Mouse (Mus musculus) frontal cortex, adult (tissue): ENCODE data around the gene Pdia5.

Experiments
- ATAC-seq: cut with Nextera tagmentation; 2 replicates; pipeline ENCODE4 v1.9.2; 2017; ENCODE audit warnings: mild to moderate bottlenecking, moderate library complexity, mixed read lengths; ENCODE audit not compliant: low TSS enrichment

Gene Pdia5

GRCm38 (mm10) chr16:35490231-35491070, at the start of gene Pdia5:
TSS of gene Pdia5 (minus strand) at chr16:35490873.
- peak; percentile 98 for ATAC-seq

GRCm38 (mm10) chr16:35539041-35539440, 48.4 kb upstream of the Pdia5 start:
- ATAC-seq, result no peak

GRCm38 (mm10) chr16:35537651-35538050, 47.0 kb upstream of the Pdia5 start:
- peak; percentile 48 for ATAC-seq

- ATAC-seq, result peak; percentile 60
Observed at GRCm38 (mm10) chr16:35534630-35535029, 44.0 kb upstream of the Pdia5 start.

- no peak for ATAC-seq
Observed at GRCm38 (mm10) chr16:35524200-35524599, 33.5 kb upstream of the Pdia5 start.

GRCm38 (mm10) chr16:35519245-35519644, 28.6 kb upstream of the Pdia5 start:
- ATAC-seq, result no peak

- no peak for ATAC-seq
Observed at GRCm38 (mm10) chr16:35517976-35518951, 27.6 kb upstream of the Pdia5 start.

- no peak for ATAC-seq
Observed at GRCm38 (mm10) chr16:35515977-35516612, 25.4 kb upstream of the Pdia5 start.

GRCm38 (mm10) chr16:35509331-35510070, 18.8 kb upstream of the Pdia5 start:
- no peak for ATAC-seq

- no peak for ATAC-seq
Observed at GRCm38 (mm10) chr16:35508581-35508980, 17.9 kb upstream of the Pdia5 start.

- ATAC-seq, result no peak
Observed at GRCm38 (mm10) chr16:35505786-35506185, 15.1 kb upstream of the Pdia5 start.

GRCm38 (mm10) chr16:35504266-35504665, 13.6 kb upstream of the Pdia5 start:
- ATAC-seq, result no peak

GRCm38 (mm10) chr16:35502456-35502855, 11.8 kb upstream of the Pdia5 start:
- no peak for ATAC-seq

GRCm38 (mm10) chr16:35501106-35501760, 10.6 kb upstream of the Pdia5 start:
- ATAC-seq, result no peak

GRCm38 (mm10) chr16:35500342-35500741, 9.7 kb upstream of the Pdia5 start:
- ATAC-seq, result no peak

GRCm38 (mm10) chr16:35489793-35490192, 880 bp downstream of the Pdia5 start:
- no peak for ATAC-seq

- ATAC-seq, result no peak
Observed at GRCm38 (mm10) chr16:35489066-35489718, 1.5 kb downstream of the Pdia5 start.

- no peak for ATAC-seq
Observed at GRCm38 (mm10) chr16:35487776-35488175, 2.9 kb downstream of the Pdia5 start.

GRCm38 (mm10) chr16:35487056-35487455, 3.6 kb downstream of the Pdia5 start:
- no peak for ATAC-seq

- ATAC-seq, result peak; percentile 58
Observed at GRCm38 (mm10) chr16:35485711-35486110, 5.0 kb downstream of the Pdia5 start.
